Mouse (Mus musculus) erythroblast, embryonic 14.5 days (primary cell): ENCODE results near the gene Iqsec2.

Experiments
- GATA1 ChIP-seq: IDR thresholded peaks from 2 replicates; pipeline ENCODE4 v1.6.1; 2012; ENCODE audit warnings: low read length, inconsistent platforms, mixed read lengths
- TAL1 ChIP-seq: IDR thresholded peaks from 3 replicates; pipeline ENCODE4 v1.6.1; 2012; ENCODE audit warnings: low read length, inconsistent platforms, mixed read lengths

DNA sequence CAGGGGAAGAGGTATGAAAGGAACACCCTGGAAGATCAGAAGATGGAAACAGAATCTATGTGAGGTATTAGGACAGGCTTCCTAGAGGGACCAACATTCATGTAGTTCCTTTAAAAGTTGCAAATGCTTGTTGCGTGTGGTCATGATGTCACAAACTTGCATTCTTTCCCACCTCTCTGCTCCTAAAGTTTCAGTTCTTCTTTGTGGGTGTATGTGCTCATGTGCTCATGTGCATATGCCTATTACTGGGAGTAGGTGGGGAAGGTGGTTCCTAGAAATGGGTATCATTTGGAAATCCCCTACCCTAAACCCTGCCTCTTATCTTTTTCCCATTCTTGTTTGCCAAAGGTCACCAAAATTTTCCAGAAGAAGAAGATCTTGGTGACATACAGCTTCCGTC lies 74.5 kb downstream of the Iqsec2 start:
- TF ChIP-seq GATA1, result no peak
- TF ChIP-seq TAL1, result no peak
